Mouse (Mus musculus) heart, postnatal 0 days (tissue): ENCODE results near the gene Smad6. TPM values are rescaled to one million over a fixed set of nuclear protein-coding genes. Genes with fewer than 3 reads are reported as not detected.

Source experiments
- ATAC-seq: fragments of 200-750 bp; cut with Nextera tagmentation; 2 replicates; pipeline ENCODE4 v1.8.0; 2017; ENCODE audit warnings: low read depth, moderate number of reproducible peaks, moderate library complexity; ENCODE audit not compliant: insufficient read depth
- DNase-seq: peaks from one replicate; pipeline ENCODE4 v3.0.0-alpha.2; 2016; ENCODE audit warnings: low spot score
- H3K27ac ChIP-seq: fragments of 300-500 bp; sonication (generic); 2 replicates; pipeline ENCODE4 v1.5.1; 2014; ENCODE audit warnings: low read depth, mild to moderate bottlenecking
- H3K27me3 ChIP-seq: fragments of 300-500 bp; sonication (generic); 2 replicates; pipeline ENCODE4 v1.6.1; 2014; ENCODE audit warnings: low read length, mixed read lengths; ENCODE audit not compliant: control insufficient read depth, insufficient read depth
- H3K36me3 ChIP-seq: fragments of 300-500 bp; sonication (generic); replicated peaks from 2 replicates; pipeline ENCODE4 v1.6.1; 2014; ENCODE audit warnings: low read length, mixed read lengths; ENCODE audit not compliant: control insufficient read depth, insufficient read depth
- H3K4me1 ChIP-seq: fragments of 300-500 bp; sonication (generic); 2 replicates; pipeline ENCODE4 v1.6.1; 2014; ENCODE audit warnings: antibody characterized with exemption; ENCODE audit not compliant: control insufficient read depth, insufficient read depth
- H3K4me2 ChIP-seq: fragments of 300-500 bp; sonication (generic); 2 replicates; pipeline ENCODE4 v1.6.1; 2014; ENCODE audit warnings: low read depth, mild to moderate bottlenecking, low read length, moderate library complexity
- H3K4me3 ChIP-seq: fragments of 300-500 bp; sonication (generic); 2 replicates; pipeline ENCODE4 v1.5.1; 2014; ENCODE audit warnings: low read depth, low read length
- H3K9ac ChIP-seq: fragments of 300-500 bp; sonication (generic); replicated peaks from 2 replicates; pipeline ENCODE4 v1.6.1; 2014; ENCODE audit warnings: low read depth, low read length, mixed read lengths
- H3K9me3 ChIP-seq: fragments of 300-500 bp; sonication (generic); replicated peaks from 2 replicates; pipeline ENCODE4 v1.6.1; 2016; ENCODE audit warnings: low read length; ENCODE audit not compliant: control insufficient read depth
- CTCF ChIP-seq: IDR thresholded peaks from 2 replicates; pipeline ENCODE4 v1.5.1; 2016; ENCODE audit warnings: antibody characterized with exemption, control low read depth, low read depth
- EP300 ChIP-seq: IDR thresholded peaks from 2 replicates; pipeline ENCODE4 v1.6.1; 2016; ENCODE audit warnings: antibody characterized with exemption, low read depth
- WGBS: fragments of 180-500 bp; shearing (Covaris S2); extraction: QIAGEN DNeasy Blood & Tissue Kit; methylation state at CpG from one replicate; pipeline ENCODE4 v1.1.7; 2014; 5-methylcytosine and 5-hydroxymethylcytosine counted together
- polyA plus RNA-seq: library from polyadenylated mRNA; unstranded; fragments of >200 nt; fragmentation: Nextera tagmentation; extraction: Ambion mirVana; gene quantifications from 2 replicates; pipeline ENCODE4 v1.2.1, GENCODE M21; 2015
- total RNA-seq: library from RNA; depleted of rRNA; stranded (reverse); fragments of >200 nt; gene quantifications from 2 replicates; pipeline ENCODE4 v1.2.3, GENCODE M21; 2014; ENCODE audit warnings: low replicate concordance

Gene Smad6
- total and polyA plus RNA-seq, 2 experiments from 2014 or later, result 5.6 to 68.4 TPM

DNA sequence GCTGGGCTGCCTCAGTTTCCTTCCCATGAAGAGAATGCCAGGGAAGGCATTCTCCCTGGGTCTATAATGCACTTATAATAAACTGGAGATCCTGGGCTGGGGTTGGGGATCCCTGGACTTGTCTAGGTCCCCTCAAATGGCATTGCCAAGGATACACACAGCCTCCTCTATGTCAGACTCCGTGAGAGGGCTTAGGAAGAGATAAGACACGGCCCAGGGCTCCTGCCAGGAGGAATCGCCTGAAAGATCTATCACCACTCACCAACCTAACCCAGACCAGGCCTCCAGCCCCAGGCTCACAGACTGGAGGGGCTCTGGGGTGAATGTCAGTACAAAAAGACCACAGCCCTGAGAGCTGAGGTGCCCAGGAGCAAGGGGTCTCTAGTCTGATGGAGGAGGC is 102.2 kb downstream of the Smad6 start:
- ATAC-seq (no peak), DNase-seq (no peak)
- Histone ChIP-seq H3K9ac (no peak overlapping the region), H3K4me1 (peaks cover 28% of the 10 kb centered on the region), H3K36me3 (no peaks in the 10 kb centered on the region), H3K27me3 (no peaks in the 10 kb centered on the region), H3K9me3 (no peaks in the 10 kb centered on the region), H3K27ac (peak overlapping the region; percentile 39; the same call in 1 of the 2 replicates), H3K4me3 (no peak overlapping the region), H3K4me2 (no peak overlapping the region)
- TF ChIP-seq CTCF (no peak), EP300 (no peak)
- WGBS, result 31% methylated on average over 3 of the region's 3 CpGs

- DNase-seq (no peak), ATAC-seq (peak; percentile 40)
- WGBS, result 19% methylated on average over 18 of the region's 18 CpGs
- no peak overlapping the region for H3K4me2 ChIP-seq
- peaks cover 28% of the 10 kb centered on the region for H3K4me1 ChIP-seq
- H3K4me3 ChIP-seq, result no peak overlapping the region
- no peak for TF ChIP-seq CTCF
- no peak for TF ChIP-seq EP300
- no peak overlapping the region for H3K9ac ChIP-seq
- H3K27me3 ChIP-seq, result no peaks in the 10 kb centered on the region
- no peaks in the 10 kb centered on the region for H3K9me3 ChIP-seq
- H3K36me3 ChIP-seq, result no peaks in the 10 kb centered on the region
- peak overlapping the region; percentile 39 for H3K27ac ChIP-seq
Measured at GRCm38 (mm10) chr9:63919001-63919555, 102.8 kb downstream of the Smad6 start.

GRCm38 (mm10) chr9:63918245-63918644 is 103.6 kb downstream of the Smad6 start:
- no peak overlapping the region for H3K27ac ChIP-seq
- H3K4me1 ChIP-seq, result peaks cover 28% of the 10 kb centered on the region
- WGBS, result 58% methylated on average over 4 of the region's 4 CpGs

DNA sequence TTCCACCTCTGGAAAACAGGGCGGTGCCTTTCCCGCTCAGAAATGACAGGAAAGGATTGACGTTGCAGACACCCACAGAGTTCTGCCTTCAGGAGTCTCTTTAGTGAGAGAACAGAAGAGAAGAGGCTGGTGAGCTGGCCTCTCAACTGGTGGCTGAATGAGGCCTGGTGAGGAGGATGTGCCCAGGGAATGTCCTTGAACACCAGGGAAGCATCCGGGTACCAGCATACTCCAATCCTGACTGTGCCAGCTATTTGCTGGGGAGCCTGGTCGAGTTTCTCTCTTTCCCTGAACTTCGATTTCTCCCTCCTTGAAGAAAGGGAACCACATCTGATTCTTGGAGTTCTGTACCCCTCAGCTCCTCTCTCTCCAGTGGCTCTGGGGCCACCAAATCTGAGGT is 105.4 kb downstream of the Smad6 start:
- Histone ChIP-seq H3K27me3 (no peaks in the 10 kb centered on the region), H3K27ac (no peak overlapping the region), H3K4me3 (no peak overlapping the region), H3K4me2 (no peak overlapping the region), H3K4me1 (peaks cover 18% of the 10 kb centered on the region; the same call in 1 of the 2 replicates), H3K9ac (no peak overlapping the region), H3K9me3 (no peaks in the 10 kb centered on the region), H3K36me3 (no peaks in the 10 kb centered on the region)
- TF ChIP-seq CTCF (no peak), EP300 (no peak)
- WGBS, result 70% methylated on average over 6 of the region's 6 CpGs
- ATAC-seq, result no peak
- DNase-seq, result no peak

More at GRCm38 (mm10) chr9:63918245-63918644, 103.6 kb downstream of the Smad6 start:
- DNase-seq (peak; percentile 81), ATAC-seq (peak; percentile 76)
- TF ChIP-seq CTCF (peak; percentile 88), EP300 (no peak)
- no peak overlapping the region for H3K4me2 ChIP-seq
- no peaks in the 10 kb centered on the region for H3K36me3 ChIP-seq
- H3K9me3 ChIP-seq, result no peaks in the 10 kb centered on the region
- H3K4me3 ChIP-seq, result no peak overlapping the region
- H3K27me3 ChIP-seq, result no peaks in the 10 kb centered on the region
- no peak overlapping the region for H3K9ac ChIP-seq

GRCm38 (mm10) chr9:63915976-63916375 is 105.9 kb downstream of the Smad6 start:
- H3K9me3 ChIP-seq, result no peaks in the 10 kb centered on the region
- no peak overlapping the region for H3K9ac ChIP-seq
- peak; percentile 47 for DNase-seq
- H3K4me2 ChIP-seq, result no peak overlapping the region
- H3K4me1 ChIP-seq, result peaks cover 18% of the 10 kb centered on the region; the same call in 1 of the 2 replicates
- H3K4me3 ChIP-seq, result no peak overlapping the region
- TF ChIP-seq EP300 (no peak), CTCF (peak; percentile 77)
- H3K36me3 ChIP-seq, result no peaks in the 10 kb centered on the region
- ATAC-seq, result peak; percentile 34; the same call in 1 of the 2 replicates
- whole genome bisulfite sequencing, result 67% methylated on average over 5 of the region's 5 CpGs
- H3K27ac ChIP-seq, result no peak overlapping the region
- no peaks in the 10 kb centered on the region for H3K27me3 ChIP-seq

- no peaks in the 10 kb centered on the region for H3K36me3 ChIP-seq
- DNase-seq (no peak), ATAC-seq (no peak)
- H3K4me3 ChIP-seq, result no peak overlapping the region
- TF ChIP-seq EP300 (no peak), CTCF (no peak)
- H3K4me1 ChIP-seq, result peaks cover 18% of the 10 kb centered on the region; the same call in 1 of the 2 replicates
- no peaks in the 10 kb centered on the region for H3K9me3 ChIP-seq
- H3K9ac ChIP-seq, result no peak overlapping the region
- no peak overlapping the region for H3K4me2 ChIP-seq
- H3K27me3 ChIP-seq, result no peaks in the 10 kb centered on the region
- no peak overlapping the region for H3K27ac ChIP-seq
- WGBS, result 57% methylated on average over 5 of the region's 5 CpGs
Measured at GRCm38 (mm10) chr9:63914944-63915343, 106.9 kb downstream of the Smad6 start.
